Mouse (Mus musculus) bone marrow, adult 2 months (tissue): ENCODE data around the gene Fos.

Experiments used
- CTCF ChIP-seq: fragments of 200-500 bp; IDR thresholded peaks from 2 replicates; pipeline ENCODE4 v1.5.1; 2011; ENCODE audit warnings: low read length, control low read depth; ENCODE audit not compliant: control insufficient read depth, insufficient read depth
- POLR2A ChIP-seq: fragments of 200-500 bp; IDR thresholded peaks from 2 replicates; pipeline ENCODE4 v1.6.1; 2011; ENCODE audit warnings: low read depth, mild to moderate bottlenecking, control low read depth, low read length, borderline replicate concordance; ENCODE audit not compliant: control insufficient read depth

- no peak for TF ChIP-seq CTCF
- TF ChIP-seq POLR2A, result no peak
Measured at GRCm38 (mm10) chr12:85490096-85490820, 16.6 kb downstream of the Fos start.
